Mouse (Mus musculus) liver, embryonic 11.5 days (tissue): ENCODE data around the gene Trappc2l. TPM values are rescaled to one million over a fixed set of nuclear protein-coding genes. Genes with fewer than 3 reads are reported as not detected.

Experiments used
- ATAC-seq: fragments of 200-750 bp; cut with Nextera tagmentation; replicated peaks from 2 replicates; pipeline ENCODE4 v1.8.0; 2017; ENCODE audit warnings: moderate number of reproducible peaks, mild to moderate bottlenecking, moderate TSS enrichment, moderate library complexity; ENCODE audit not compliant: low FRiP score
- DNase-seq: peaks from one replicate; pipeline ENCODE4 v3.0.0-alpha.2; 2017; ENCODE audit warnings: low spot score
- H3K27ac ChIP-seq: fragments of 300-500 bp; sonication (generic); 2 replicates; pipeline ENCODE4 v1.5.1; 2014; ENCODE audit warnings: mild to moderate bottlenecking, low read depth, low read length, control low read depth
- H3K27me3 ChIP-seq: fragments of 300-500 bp; sonication (generic); replicated peaks from 2 replicates; pipeline ENCODE4 v1.6.1; 2014; ENCODE audit warnings: low read length, mixed read lengths; ENCODE audit not compliant: control insufficient read depth, insufficient read depth
- H3K36me3 ChIP-seq: fragments of 300-500 bp; sonication (generic); 2 replicates; pipeline ENCODE4 v1.6.1; 2014; ENCODE audit warnings: mild to moderate bottlenecking, low read length, moderate library complexity, mixed read lengths; ENCODE audit not compliant: control insufficient read depth, insufficient read depth
- H3K4me1 ChIP-seq: fragments of 300-500 bp; sonication (generic); replicated peaks from 2 replicates; pipeline ENCODE4 v1.6.1; 2014; ENCODE audit warnings: low read length, mixed read lengths; ENCODE audit not compliant: control insufficient read depth, insufficient read depth
- H3K4me2 ChIP-seq: fragments of 300-500 bp; sonication (generic); 2 replicates; pipeline ENCODE4 v1.6.1; 2014; ENCODE audit warnings: mild to moderate bottlenecking, control low read depth, moderate library complexity
- H3K4me3 ChIP-seq: fragments of 300-500 bp; sonication (generic); 2 replicates; pipeline ENCODE4 v1.5.1; 2014; ENCODE audit warnings: low read depth, low read length, control low read depth
- H3K9ac ChIP-seq: fragments of 300-500 bp; sonication (generic); 2 replicates; pipeline ENCODE4 v1.6.1; 2014; ENCODE audit warnings: low read depth, low read length, control low read depth
- H3K9me3 ChIP-seq: fragments of 300-500 bp; sonication (generic); 2 replicates; pipeline ENCODE4 v1.6.1; 2016; ENCODE audit warnings: low read length, inconsistent platforms, mixed read lengths; ENCODE audit not compliant: control insufficient read depth
- WGBS: fragments of 180-500 bp; shearing (Covaris S2); extraction: QIAGEN DNeasy Blood & Tissue Kit; methylation state at CpG from one replicate; pipeline ENCODE4 v1.1.7; 2014; 5-methylcytosine and 5-hydroxymethylcytosine counted together
- polyA plus RNA-seq: library from polyadenylated mRNA; unstranded; fragments of >200 nt; fragmentation: Nextera tagmentation; extraction: Ambion mirVana; gene quantifications from 2 replicates; pipeline ENCODE4 v1.2.1, GENCODE M21; 2014

Gene Trappc2l
- polyA plus RNA-seq, 1 experiment from 2014 or later, result 44.6 TPM

DNA sequence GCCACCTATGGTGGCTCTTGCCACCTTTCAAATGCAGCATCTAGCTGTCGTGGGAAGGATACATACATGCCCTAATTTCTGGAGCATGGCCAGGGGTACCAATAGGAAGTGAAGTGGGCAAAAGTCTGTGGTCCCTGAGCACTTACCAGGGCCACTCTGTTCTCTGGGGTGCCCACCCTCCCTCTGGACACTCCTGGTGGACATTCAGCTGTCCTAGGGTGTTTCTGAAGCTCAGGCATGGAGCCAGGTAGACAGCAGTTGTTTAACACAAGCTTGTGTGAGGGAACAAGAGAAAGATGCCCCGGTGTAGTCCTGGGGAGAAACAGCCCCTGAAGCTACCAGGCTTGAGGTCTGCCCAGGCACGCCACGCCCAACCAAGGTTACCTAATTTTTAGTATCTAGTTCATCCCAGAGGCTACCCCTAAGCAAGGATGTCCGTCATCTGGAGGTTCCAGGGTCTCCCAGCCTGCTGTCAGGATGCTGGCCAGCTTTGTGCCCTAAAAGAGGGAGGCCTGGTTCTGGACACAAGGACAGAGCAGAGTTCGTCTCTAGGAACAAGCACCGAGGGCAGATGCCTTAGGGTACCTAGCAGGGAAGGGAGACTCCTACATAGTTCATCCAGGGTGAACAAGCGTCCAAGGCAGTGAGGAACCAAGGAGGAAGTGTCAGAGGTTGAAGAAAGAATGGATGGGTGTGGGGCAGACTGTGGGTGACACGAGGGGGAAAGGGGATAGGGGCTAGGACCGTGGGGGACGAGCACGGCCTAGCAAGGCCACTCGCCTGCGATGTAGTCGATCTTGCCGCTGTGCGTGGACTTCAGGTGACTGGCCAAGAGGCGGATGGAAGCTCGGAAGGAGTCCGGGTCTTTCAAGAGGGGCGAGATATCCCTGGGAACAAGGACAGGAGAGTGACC lies 35.4 kb upstream of the Trappc2l start:
- DNase-seq (no peak), ATAC-seq (peak; percentile 16; the same call in 1 of the 2 replicates)
- whole genome bisulfite sequencing, result 10% methylated on average over 21 of the region's 21 CpGs
- Histone ChIP-seq H3K4me2 (peak overlapping the region; percentile 91), H3K36me3 (peaks cover 22% of the 10 kb centered on the region), H3K9me3 (no peaks in the 10 kb centered on the region), H3K27ac (peak overlapping the region; percentile 85), H3K4me3 (peak overlapping the region; percentile 71), H3K27me3 (no peaks in the 10 kb centered on the region), H3K9ac (peak overlapping the region; percentile 87), H3K4me1 (peaks cover 47% of the 10 kb centered on the region)

GRCm38 (mm10) chr8:122576648-122577022 lies 34.8 kb upstream of the Trappc2l start, which contains the start of gene Aprt:
Gene Aprt, minus strand, starts transcription at chr8:122576909.
- Histone ChIP-seq H3K36me3 (peaks cover 15% of the 10 kb centered on the region), H3K27ac (peak within 1 kb of the TSS; percentile 85), H3K9me3 (no peaks in the 10 kb centered on the region), H3K4me3 (peak within 1 kb of the TSS; percentile 71), H3K4me1 (peaks cover 44% of the 10 kb centered on the region), H3K4me2 (peak within 1 kb of the TSS; percentile 91), H3K27me3 (no peaks in the 10 kb centered on the region), H3K9ac (peak within 1 kb of the TSS; percentile 87)
- ATAC-seq (peak; percentile 88), DNase-seq (peak; percentile 97)
- under 1% methylated on average over 39 of the region's 39 CpGs for WGBS

GRCm38 (mm10) chr8:122577116-122577515 lies 34.3 kb upstream of the Trappc2l start:
- Histone ChIP-seq H3K4me1 (peaks cover 44% of the 10 kb centered on the region), H3K4me2 (peak overlapping the region; percentile 91), H3K27ac (no peak overlapping the region), H3K9me3 (no peaks in the 10 kb centered on the region), H3K9ac (no peak overlapping the region), H3K27me3 (no peaks in the 10 kb centered on the region), H3K36me3 (peaks cover 10% of the 10 kb centered on the region), H3K4me3 (no peak overlapping the region)
- ATAC-seq (no peak), DNase-seq (no peak)
- WGBS, result 51% methylated on average over 10 of the region's 10 CpGs

DNA sequence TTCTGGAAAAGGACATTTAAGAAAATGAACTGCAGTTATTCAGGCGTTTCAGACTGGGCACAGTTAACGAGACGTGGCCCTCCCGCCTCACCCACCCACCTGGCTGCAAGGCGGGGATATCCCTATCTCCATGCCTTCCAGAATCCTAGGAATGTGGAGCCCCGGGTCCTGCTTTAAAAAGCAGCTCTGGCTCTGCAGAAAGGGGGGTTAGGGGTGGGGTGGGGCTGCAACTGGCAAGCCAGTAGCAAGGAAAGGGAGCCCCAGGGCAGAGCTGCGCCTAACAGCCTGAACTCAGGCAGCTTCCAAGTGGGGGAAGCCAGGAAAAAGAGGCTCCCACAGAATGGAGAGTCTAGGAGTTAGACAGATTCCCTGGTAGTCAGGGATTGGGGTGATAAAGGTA lies 32.2 kb upstream of the Trappc2l start:
- Histone ChIP-seq H3K27ac (no peak overlapping the region), H3K4me3 (no peak overlapping the region), H3K27me3 (no peaks in the 10 kb centered on the region), H3K4me2 (no peak overlapping the region), H3K9ac (no peak overlapping the region), H3K9me3 (no peaks in the 10 kb centered on the region), H3K4me1 (peaks cover 26% of the 10 kb centered on the region), H3K36me3 (no peaks in the 10 kb centered on the region)
- 47% methylated on average over 7 of the region's 7 CpGs for WGBS
- ATAC-seq, result no peak
- no peak for DNase-seq

DNA sequence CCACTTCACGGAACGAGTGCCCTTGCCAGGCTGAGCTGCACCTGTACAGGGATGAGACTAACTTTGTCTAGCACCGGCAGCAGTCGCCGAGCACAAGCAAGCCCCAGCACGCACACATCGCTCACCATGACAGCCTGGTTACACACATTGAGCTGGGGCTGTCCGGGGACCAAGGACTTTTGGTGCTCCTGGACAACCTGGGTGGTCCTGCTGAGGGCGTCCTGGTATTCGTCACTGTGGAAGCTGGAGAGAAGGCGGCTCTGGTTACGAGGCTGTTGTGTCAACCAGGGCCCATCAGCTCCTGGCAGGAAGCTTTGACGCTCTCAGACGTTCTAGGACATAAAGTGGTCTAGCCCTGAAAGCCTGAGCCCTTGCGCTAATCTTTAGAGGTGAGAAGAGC lies 30.5 kb upstream of the Trappc2l start:
- DNase-seq (no peak), ATAC-seq (no peak)
- H3K9ac ChIP-seq, result no peak overlapping the region
- H3K4me2 ChIP-seq, result no peak overlapping the region
- H3K27me3 ChIP-seq, result no peaks in the 10 kb centered on the region
- WGBS, result 70% methylated on average over 13 of the region's 15 CpGs
- H3K4me3 ChIP-seq, result no peak overlapping the region
- no peak overlapping the region for H3K27ac ChIP-seq
- no peaks in the 10 kb centered on the region for H3K9me3 ChIP-seq
- no peaks in the 10 kb centered on the region for H3K36me3 ChIP-seq
- peaks cover 13% of the 10 kb centered on the region for H3K4me1 ChIP-seq

- Histone ChIP-seq H3K9ac (no peak overlapping the region), H3K4me3 (no peak overlapping the region), H3K4me1 (peaks cover 4% of the 10 kb centered on the region; the same call in 1 of the 2 replicates), H3K27ac (no peak overlapping the region), H3K9me3 (no peaks in the 10 kb centered on the region), H3K4me2 (no peak overlapping the region), H3K36me3 (no peaks in the 10 kb centered on the region), H3K27me3 (no peaks in the 10 kb centered on the region)
- WGBS, result 81% methylated on average over 9 of the region's 9 CpGs
- no peak for DNase-seq
- ATAC-seq, result no peak
Measured at GRCm38 (mm10) chr8:122584981-122585380, 26.5 kb upstream of the Trappc2l start.

DNA sequence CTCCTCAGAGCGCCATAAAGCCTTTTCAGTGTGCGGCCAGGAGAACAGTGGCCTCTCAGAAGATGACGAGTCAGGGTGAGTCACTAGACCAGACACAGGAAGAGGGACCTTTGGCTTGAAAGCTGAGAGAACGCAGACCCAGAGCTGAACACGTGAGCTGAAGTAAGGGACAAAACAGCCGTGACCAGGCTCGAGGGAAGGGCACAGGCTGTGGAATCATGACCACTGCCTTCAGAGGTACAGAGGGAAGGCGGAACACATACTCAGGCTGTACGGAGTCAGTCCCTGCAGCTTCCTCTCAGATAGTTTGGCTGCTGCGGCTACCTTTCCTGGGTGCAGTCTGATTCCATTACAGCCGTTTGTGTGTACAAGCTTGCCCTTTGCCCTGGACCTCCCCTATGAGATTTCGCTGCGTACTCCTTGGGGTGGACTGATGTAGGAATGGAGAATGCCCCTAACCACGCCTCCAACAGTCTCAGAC lies 26.0 kb upstream of the Trappc2l start:
- Histone ChIP-seq H3K27me3 (no peaks in the 10 kb centered on the region), H3K4me2 (0 out of 2 replicates have a peak overlapping the region, but pooled peaks have one; percentile 6), H3K4me1 (peaks cover 4% of the 10 kb centered on the region; the same call in 1 of the 2 replicates), H3K9ac (no peak overlapping the region), H3K4me3 (no peak overlapping the region), H3K27ac (peak overlapping the region; percentile 8; the same call in 1 of the 2 replicates), H3K36me3 (no peaks in the 10 kb centered on the region), H3K9me3 (no peaks in the 10 kb centered on the region)
- ATAC-seq (no peak), DNase-seq (no peak)
- WGBS, result 44% methylated on average over 14 of the region's 14 CpGs

- no peaks in the 10 kb centered on the region for H3K9me3 ChIP-seq
- no peaks in the 10 kb centered on the region for H3K36me3 ChIP-seq
- H3K4me1 ChIP-seq, result peaks cover 4% of the 10 kb centered on the region; the same call in 1 of the 2 replicates
- H3K27ac ChIP-seq, result no peak overlapping the region; the same call in 1 of the 2 replicates
- H3K4me3 ChIP-seq, result no peak overlapping the region
- no peak for DNase-seq
- no peak for ATAC-seq
- H3K9ac ChIP-seq, result no peak overlapping the region
- 73% methylated on average over 7 of the region's 7 CpGs for WGBS
- H3K27me3 ChIP-seq, result no peaks in the 10 kb centered on the region
- H3K4me2 ChIP-seq, result no peak overlapping the region
Measured at GRCm38 (mm10) chr8:122586171-122586570, 25.3 kb upstream of the Trappc2l start.
